Mouse (Mus musculus): ENCODE results near the gene Zfp821. TPM values are rescaled to one million over a fixed set of nuclear protein-coding genes. Genes with fewer than 3 reads are reported as not detected.

The Zfp821 gene
- polyA plus RNA-seq (2015; fragmentation: Nextera tagmentation; extraction: Ambion mirVana): 8.3 and 9.0 TPM in 2 replicates

GRCm38 (mm10) chr8:109705320-109706075 is at the start of gene Zfp821:
Zfp821 (plus strand) TSS chr8:109705546.

GRCm38 (mm10) chr8:109693146-109693900 is 12.0 kb upstream of the Zfp821 start, which contains the start of gene Ist1:
Ist1 (minus strand) TSS chr8:109693260.

GRCm38 (mm10) chr8:109737237-109738048 is 32.1 kb downstream of the Zfp821 start, which contains the start of gene Atxn1l:
Atxn1l (minus strand) TSS chr8:109737739.

Other genes starting within 250 kb of the Zfp821 start
- not detected in 2 replicates for gene Pmfbp1, start 211.5 kb upstream of the Zfp821 start, polyA plus RNA-seq (2015; fragmentation: Nextera tagmentation; extraction: Ambion mirVana)
- 7.0 and 7.3 TPM in 2 replicates for gene Dhx38, start 139.7 kb upstream of the Zfp821 start, polyA plus RNA-seq (2015; fragmentation: Nextera tagmentation; extraction: Ambion mirVana)
- 17.7 and 17.8 TPM in 2 replicates for gene Txnl4b, start 139.7 kb upstream of the Zfp821 start, polyA plus RNA-seq (2015; fragmentation: Nextera tagmentation; extraction: Ambion mirVana)
- gene Hp, start 126.4 kb upstream of the Zfp821 start, polyA plus RNA-seq (2015; fragmentation: Nextera tagmentation; extraction: Ambion mirVana): 3.9 and 48.4 TPM in 2 replicates
- gene Dhodh, start 96.9 kb upstream of the Zfp821 start, polyA plus RNA-seq (2015; fragmentation: Nextera tagmentation; extraction: Ambion mirVana): 19.8 and 22.7 TPM in 2 replicates
- 0.04 and 0.15 TPM in 2 replicates for gene Pkd1l3, start 91.0 kb upstream of the Zfp821 start, polyA plus RNA-seq (2015; fragmentation: Nextera tagmentation; extraction: Ambion mirVana)
- gene Ist1, start 12.3 kb upstream of the Zfp821 start, polyA plus RNA-seq (2015; fragmentation: Nextera tagmentation; extraction: Ambion mirVana): 54.9 and 58.1 TPM in 2 replicates
- gene Atxn1l, start 32.2 kb downstream of the Zfp821 start, polyA plus RNA-seq (2015; fragmentation: Nextera tagmentation; extraction: Ambion mirVana): 3.2 and 3.3 TPM in 2 replicates
- gene Ap1g1, start 73.0 kb downstream of the Zfp821 start, polyA plus RNA-seq (2015; fragmentation: Nextera tagmentation; extraction: Ambion mirVana): 16.7 and 18.4 TPM in 2 replicates
- gene Phlpp2, start 163.0 kb downstream of the Zfp821 start, polyA plus RNA-seq (2015; fragmentation: Nextera tagmentation; extraction: Ambion mirVana): 0.82 and 1.2 TPM in 2 replicates